Mouse (Mus musculus) erythroblast, embryonic 14.5 days (primary cell): ENCODE results near the gene Mical1.

Experiments
- GATA1 ChIP-seq: IDR thresholded peaks from 2 replicates; pipeline ENCODE4 v1.6.1; 2012; ENCODE audit warnings: low read length, inconsistent platforms, mixed read lengths
- TAL1 ChIP-seq: IDR thresholded peaks from 3 replicates; pipeline ENCODE4 v1.6.1; 2012; ENCODE audit warnings: low read length, inconsistent platforms, mixed read lengths

- TF ChIP-seq TAL1 (no peak), GATA1 (no peak)
Observed at GRCm38 (mm10) chr10:41426368-41426767, 49.7 kb upstream of the Mical1 start.
